Mouse (Mus musculus) liver, embryonic 18 days (tissue): ENCODE results near the gene Emc10. TPM values are rescaled to one million over a fixed set of nuclear protein-coding genes. Genes with fewer than 3 reads are reported as not detected.

Experiments
- polyA plus RNA-seq: library from polyadenylated mRNA; depleted of rRNA; stranded (reverse); fragments of >200 nt; gene quantifications from 2 replicates; pipeline ENCODE4 v1.2.3, GENCODE M21; 2012; rRNA removed

The Emc10 gene
- 45.3 and 47.9 TPM in 2 replicates for polyA plus RNA-seq

GRCm38 (mm10) chr7:44495992-44496770, at the start of gene Emc10, which contains the start of gene Fam71e1:
TSS of gene Emc10 (minus strand) at chr7:44496529.
TSS of gene Fam71e1 (plus strand) at chr7:44496581.

GRCm38 (mm10) chr7:44531946-44532732, 35.8 kb upstream of the Emc10 start, which contains the start of gene Spib:
TSS of gene Spib (minus strand) at chr7:44532071.

GRCm38 (mm10) chr7:44524502-44524901, 28.2 kb upstream of the Emc10 start, which contains the start of gene Mybpc2:
TSS of gene Mybpc2 (minus strand) at chr7:44524656.

GRCm38 (mm10) chr7:44467811-44468411, 28.4 kb downstream of the Emc10 start, which contains the start of gene Josd2:
TSS of gene Josd2 (plus strand) at chr7:44467980.

GRCm38 (mm10) chr7:44465111-44465510, 31.2 kb downstream of the Emc10 start, which contains the start of gene Aspdh:
TSS of gene Aspdh (plus strand) at chr7:44465391.

Other genes starting within 250 kb of the Emc10 start
- 0.71 TPM in 2 replicates for gene 1700028J19Rik, start 249.8 kb downstream of the Emc10 start, polyA plus RNA-seq
- 33.2 and 37.0 TPM in 2 replicates for gene 2410002F23Rik, start 249.8 kb downstream of the Emc10 start, polyA plus RNA-seq
- gene Acp4, start 239.2 kb downstream of the Emc10 start, polyA plus RNA-seq: not detected in 2 replicates
- not detected in 2 replicates for gene Gm15517, start 235.1 kb downstream of the Emc10 start, polyA plus RNA-seq
- gene Clec11a, start 189.6 kb downstream of the Emc10 start, polyA plus RNA-seq: 0.78 and 0.94 TPM in 2 replicates
- gene Shank1, start 186.3 kb downstream of the Emc10 start, polyA plus RNA-seq: 0.02 and 0.04 TPM in 2 replicates
- gene Syt3, start 112.4 kb downstream of the Emc10 start, polyA plus RNA-seq: 0.02 and 0.04 TPM in 2 replicates
- 0.19 and 0.22 TPM in 2 replicates for gene 1700008O03Rik, start 110.7 kb downstream of the Emc10 start, polyA plus RNA-seq
- gene Lrrc4b, start 67.5 kb downstream of the Emc10 start, polyA plus RNA-seq: 0.02 TPM in 1 of 2 replicates, not detected in the other
- gene Aspdh, start 31.1 kb downstream of the Emc10 start, polyA plus RNA-seq: 52.0 and 53.0 TPM in 2 replicates
- gene Josd2, start 28.5 kb downstream of the Emc10 start, polyA plus RNA-seq: 121 and 139 TPM in 2 replicates
- gene Fam71e1, start 52 bp upstream of the Emc10 start, polyA plus RNA-seq: 1.9 and 2.3 TPM in 2 replicates
- gene Mybpc2, start 28.1 kb upstream of the Emc10 start, polyA plus RNA-seq: 0.13 and 0.14 TPM in 2 replicates
- 4.1 and 5.5 TPM in 2 replicates for gene Spib, start 35.5 kb upstream of the Emc10 start, polyA plus RNA-seq
- gene Pold1, start 52.3 kb upstream of the Emc10 start, polyA plus RNA-seq: 24.7 and 28.8 TPM in 2 replicates
- gene Nr1h2, start 57.4 kb upstream of the Emc10 start, polyA plus RNA-seq: 32.8 and 37.0 TPM in 2 replicates
- gene Napsa, start 75.9 kb upstream of the Emc10 start, polyA plus RNA-seq: 12.1 and 13.7 TPM in 2 replicates
- 0.36 TPM in 2 replicates for gene Kcnc3, start 94.1 kb upstream of the Emc10 start, polyA plus RNA-seq
- gene Myh14, start 174.3 kb upstream of the Emc10 start, polyA plus RNA-seq: 0.77 and 0.95 TPM in 2 replicates
- gene Izumo2, start 212.2 kb upstream of the Emc10 start, polyA plus RNA-seq: not detected in 2 replicates